Mouse (Mus musculus) gastrocnemius, postnatal 25 days (tissue): ENCODE results near the gene Defb30. TPM values are rescaled to one million over a fixed set of nuclear protein-coding genes. Genes with fewer than 3 reads are reported as not detected.

ENCODE experiments used
- DNase-seq: peaks from one replicate; pipeline ENCODE4 v3.0.0; 2022
- long read RNA-seq, 2 experiments: library from polyadenylated mRNA; stranded (forward); transcript quantifications; one replicate each; pipeline ENCODE4 v2.0.0; 2021
- total RNA-seq, 2 experiments: library from RNA; stranded (reverse); gene quantifications; 1 replicate in 1 of 2; 2 replicates in 1 of 2; pipeline ENCODE4 v1.2.3; 2021

The Defb30 gene
- total RNA-seq = not detected
- long read RNA-seq, experiment 1 = 0 reads
- long read RNA-seq, experiment 2 = 0 reads

DNA sequence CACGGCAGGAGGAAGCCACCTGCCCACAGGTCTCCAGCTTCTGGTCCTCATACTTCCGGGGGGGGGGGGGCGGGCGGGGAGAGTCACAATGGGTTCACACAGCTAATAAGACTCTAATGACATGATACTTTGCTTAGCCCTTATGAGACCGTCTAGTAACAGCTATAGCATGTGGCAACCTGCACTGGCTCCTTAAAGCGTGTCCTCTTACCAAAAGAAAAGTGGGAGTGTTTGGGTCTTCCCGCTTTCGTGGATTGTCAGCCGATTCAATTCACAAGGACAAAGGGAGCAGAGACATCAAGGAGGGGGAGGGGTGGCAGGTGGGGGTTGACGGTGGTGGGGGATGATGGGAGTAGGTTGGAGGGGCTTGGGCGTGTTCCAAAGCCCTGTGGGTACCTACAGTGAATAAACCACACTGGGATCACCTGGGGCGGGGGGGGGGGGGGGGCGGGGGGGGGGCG is at the start of gene Defb30:
Defb30 (minus strand) TSS at position 51 of the 461 bp plus-strand sequence.
- DNase-seq = no peak

GRCm38 (mm10) chr14:63067708-63068107 is 17.9 kb upstream of the Defb30 start:
- no peak for DNase-seq

- DNase-seq = no peak
Measured at GRCm38 (mm10) chr14:63066630-63067310, 17.0 kb upstream of the Defb30 start.

- no peak for DNase-seq
Measured at GRCm38 (mm10) chr14:63065391-63065790, 15.6 kb upstream of the Defb30 start.

DNA sequence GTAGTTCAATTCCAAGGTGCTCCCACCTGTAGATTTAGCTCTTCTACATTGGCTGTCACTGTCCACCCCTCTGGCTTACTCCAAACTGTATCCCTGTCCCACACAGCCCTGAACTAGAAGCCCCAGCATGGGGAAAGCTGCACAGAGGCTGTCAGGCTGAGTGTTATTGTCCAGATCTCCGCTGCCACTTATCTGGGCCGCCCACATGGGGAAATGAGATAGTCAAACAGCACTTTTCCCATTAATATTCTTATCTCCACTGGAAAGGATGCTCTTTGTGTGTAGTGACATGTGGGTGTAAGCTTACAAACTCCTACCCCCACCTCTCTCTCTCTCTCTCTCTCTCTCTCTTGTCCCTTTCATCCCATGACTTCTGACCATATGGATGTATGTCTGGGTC is 12.4 kb upstream of the Defb30 start:
- DNase-seq = no peak

DNA sequence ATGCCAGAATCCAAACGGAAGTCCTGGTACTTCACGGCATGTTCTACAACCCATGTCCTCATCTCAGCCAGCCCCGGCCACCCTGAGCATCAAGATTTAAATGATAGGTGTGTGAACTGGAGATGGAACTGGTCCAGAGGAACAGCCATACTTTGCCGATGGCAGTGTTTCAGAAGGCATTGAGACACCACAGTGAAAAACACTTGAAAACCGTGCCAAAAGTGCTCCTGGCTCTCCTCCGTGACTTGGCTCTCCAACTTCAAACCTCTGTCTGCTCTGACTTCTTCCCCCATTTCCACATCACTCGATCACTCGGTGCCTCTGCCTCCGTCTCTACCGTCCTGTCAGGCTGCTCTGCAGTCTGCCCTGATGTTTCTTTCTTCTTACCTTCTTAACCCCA is 10.6 kb upstream of the Defb30 start:
- no peak for DNase-seq

- peak; percentile 56 for DNase-seq
Measured at GRCm38 (mm10) chr14:63054729-63055128, 5.0 kb upstream of the Defb30 start.

GRCm38 (mm10) chr14:63050769-63051168 is 1.0 kb upstream of the Defb30 start:
- peak; percentile 12 for DNase-seq

DNA sequence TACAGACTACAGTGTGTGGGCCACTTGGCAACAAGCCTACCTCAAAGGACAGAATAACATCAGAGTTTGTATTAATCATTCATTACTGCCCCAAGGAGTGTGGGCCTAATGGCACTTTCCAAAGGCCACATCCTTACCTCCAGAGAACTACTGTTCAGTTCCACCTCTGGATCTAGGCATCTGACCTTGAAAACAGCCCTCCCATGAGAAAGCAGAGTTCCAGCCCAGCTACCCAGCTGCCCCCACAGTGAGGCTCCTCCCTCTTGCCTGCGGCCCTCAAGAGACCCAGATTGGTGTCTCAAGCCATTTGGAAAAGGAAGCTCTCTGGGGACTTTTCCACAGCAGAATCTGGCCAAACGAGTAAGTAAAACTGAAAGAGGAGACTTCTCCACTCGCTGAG is 3.1 kb downstream of the Defb30 start, which contains the start of gene Defb42:
Defb42 (plus strand) TSS at position 301 of the 400 bp plus-strand sequence.
- DNase-seq = no peak

GRCm38 (mm10) chr14:63020524-63021156 is 29.1 kb downstream of the Defb30 start:
- no peak for DNase-seq

- no peak for DNase-seq
Measured at GRCm38 (mm10) chr14:63014667-63015066, 35.1 kb downstream of the Defb30 start.

DNA sequence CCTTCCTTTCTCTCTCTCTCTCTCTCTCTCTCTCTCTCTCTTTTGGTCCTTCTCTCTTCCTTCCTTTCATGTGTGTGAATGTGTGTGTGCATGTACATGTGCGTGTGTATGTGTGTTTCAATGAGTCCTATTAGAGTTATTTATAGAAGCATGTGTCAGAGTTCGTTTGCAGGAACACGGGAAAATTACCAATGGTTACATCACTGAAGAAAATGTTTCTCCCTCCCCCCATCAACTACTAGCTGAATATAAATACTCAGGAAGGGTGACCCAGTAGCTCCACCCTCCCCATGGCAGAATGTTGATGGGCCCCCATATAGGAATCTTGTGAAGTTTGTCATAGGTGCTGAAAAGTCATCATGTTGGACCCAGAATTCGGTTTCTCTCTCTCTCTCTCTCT is 36.7 kb downstream of the Defb30 start:
- no peak for DNase-seq

- no peak for DNase-seq
Measured at GRCm38 (mm10) chr14:63011471-63011870, 38.3 kb downstream of the Defb30 start, which contains the start of gene Defb43. Gene Defb43, plus strand, starts transcription at chr14:63011771.

DNA sequence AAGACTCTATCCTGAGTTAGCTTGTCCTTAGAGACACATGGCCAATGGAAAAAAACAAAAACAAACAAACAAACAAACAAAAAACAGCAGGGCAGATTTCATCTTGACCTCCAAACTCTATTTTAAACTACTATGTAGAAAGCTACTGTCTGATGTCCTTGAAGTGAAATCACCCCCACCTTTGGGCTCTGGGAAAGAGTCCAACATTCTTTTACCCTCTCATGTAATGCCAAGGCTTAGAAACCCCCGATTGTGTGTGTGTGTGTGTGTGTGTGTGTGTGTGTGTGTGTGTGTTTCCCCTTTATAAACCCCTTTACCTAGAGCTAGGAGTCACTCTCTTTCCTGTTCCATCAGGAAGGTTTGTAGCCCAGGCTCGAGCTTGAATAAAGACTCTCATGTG is 47.2 kb downstream of the Defb30 start:
- DNase-seq = no peak

GRCm38 (mm10) chr14:62998977-62999376 is 50.8 kb downstream of the Defb30 start:
- no peak for DNase-seq

DNA sequence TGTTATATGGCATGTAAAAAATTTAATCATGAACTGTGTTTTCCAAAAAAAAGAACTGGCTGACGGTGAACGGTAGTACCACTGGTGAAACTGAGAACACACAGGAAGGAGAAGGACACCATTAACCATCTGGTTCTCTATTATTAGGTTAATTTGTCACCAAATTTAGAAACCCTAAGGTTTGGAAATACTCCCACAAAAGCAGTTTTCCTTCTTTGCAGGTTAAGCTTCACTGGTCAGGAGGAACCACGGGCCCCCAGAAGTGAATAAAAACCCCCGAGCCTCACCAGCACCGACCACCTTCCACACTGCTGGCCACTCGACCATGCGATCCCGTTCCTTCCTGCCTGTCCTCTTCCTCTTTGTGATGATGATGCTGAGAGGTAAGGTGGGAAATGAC is 52.0 kb downstream of the Defb30 start, which contains the start of gene Defb47:
Defb47 (plus strand) TSS at position 301 of the 400 bp plus-strand sequence.
- DNase-seq = no peak

GRCm38 (mm10) chr14:62991849-62992510 is 57.8 kb downstream of the Defb30 start:
- DNase-seq = no peak

DNA sequence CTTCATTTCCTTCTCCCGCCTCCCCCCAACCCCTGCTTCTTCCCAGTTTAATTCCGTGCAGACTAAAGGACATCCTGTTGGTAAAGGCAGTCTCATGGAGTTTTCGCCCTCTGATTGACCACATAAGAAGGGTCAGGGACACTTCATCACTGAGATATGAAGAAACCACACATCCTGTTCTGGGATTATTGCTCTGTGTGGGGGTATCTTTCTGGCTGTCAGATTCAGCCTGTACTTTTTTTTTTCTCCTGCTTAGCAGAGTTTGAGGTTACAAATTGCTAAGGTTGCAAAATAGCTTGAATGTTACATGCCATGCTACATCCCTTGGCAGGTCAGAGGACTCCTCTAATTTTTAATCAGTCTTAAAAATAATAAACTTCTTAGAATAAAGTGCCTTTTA is 58.5 kb downstream of the Defb30 start:
- no peak for DNase-seq

DNA sequence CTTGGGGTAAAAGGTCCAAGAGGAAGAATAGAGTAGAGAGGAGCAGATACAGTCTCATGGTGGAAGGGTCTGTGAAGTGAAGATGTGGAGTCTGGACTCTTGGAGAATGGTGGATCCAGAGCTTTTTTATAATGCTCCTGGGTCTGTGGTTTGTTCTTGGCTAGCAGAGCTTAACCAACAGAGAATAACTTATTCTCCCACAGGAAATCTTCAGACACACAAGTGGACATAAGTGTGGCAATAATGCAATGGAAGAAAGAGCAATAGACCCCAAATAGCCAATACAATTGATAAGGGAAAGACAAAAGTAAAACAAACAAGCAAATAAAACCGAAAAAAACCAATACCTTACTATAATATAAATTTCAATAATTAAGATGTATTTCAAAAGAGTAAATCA is 65.3 kb downstream of the Defb30 start, which contains the start of gene Defb48:
Defb48 (minus strand) TSS at position 101 of the 400 bp plus-strand sequence.
- DNase-seq = no peak
